ENCODE assay signal across 9 mouse cellular contexts in genomic region chr3:84305722-84306510, GRCm38 (mm10). TPM values are rescaled to one million over a fixed set of nuclear protein-coding genes. Genes with fewer than 3 reads are reported as not detected.
DNase-seq lines count a peak whose midpoint lies in the region; ATAC-seq lines count a peak whose summit lies in the region.
"Had no signal": no experiment of that assay in that cellular context is flagged by ENCODE, and none has a peak within 500 bp of the region (broad histone marks: within the 10 kb centered on the region; RNA-seq: fewer than 3 reads in every experiment).

No protein-coding gene starts in this region.

- H3K9me3 ChIP-seq in kidney, embryonic 16.5 days (ENCODE audit: low read length), result no peaks in the 10 kb centered on the region
- no peaks in the 10 kb centered on the region for H3K9me3 ChIP-seq in embryonic facial prominence, embryonic 15.5 days (replicated peaks)
- no peaks in the 10 kb centered on the region for H3K9me3 ChIP-seq in hindbrain, embryonic 12.5 days (replicated peaks)
- H3K9me3 ChIP-seq in midbrain, embryonic 13.5 days, result no peaks in the 10 kb centered on the region

- no peaks in the 10 kb centered on the region for H3K36me3 ChIP-seq in kidney, embryonic 16.5 days (ENCODE audit: insufficient read depth, low read length)
- H3K36me3 ChIP-seq in embryonic facial prominence, embryonic 15.5 days, result no peaks in the 10 kb centered on the region
- no peaks in the 10 kb centered on the region for H3K36me3 ChIP-seq in hindbrain, embryonic 12.5 days
- no peaks in the 10 kb centered on the region for H3K36me3 ChIP-seq in midbrain, embryonic 13.5 days

- H3K27me3 ChIP-seq in kidney, embryonic 16.5 days (ENCODE audit: insufficient read depth, low read length), result peaks cover 27% of the 10 kb centered on the region
- peaks cover 39% of the 10 kb centered on the region for H3K27me3 ChIP-seq in embryonic facial prominence, embryonic 15.5 days
- peaks cover 3% of the 10 kb centered on the region; the same call in 1 of the 2 replicates for H3K27me3 ChIP-seq in hindbrain, embryonic 12.5 days
- H3K27me3 ChIP-seq in midbrain, embryonic 13.5 days, result no peaks in the 10 kb centered on the region

- 54% methylated on average over 15 of the region's 15 CpGs for WGBS in kidney, embryonic 16.5 days
- 43% methylated on average over 15 of the region's 15 CpGs for WGBS in embryonic facial prominence, embryonic 15.5 days
- 28% methylated on average over 15 of the region's 15 CpGs for whole genome bisulfite sequencing in hindbrain, embryonic 12.5 days
- WGBS in midbrain, embryonic 13.5 days, result 15% methylated on average over 15 of the region's 15 CpGs

- no peak for ATAC-seq in kidney, embryonic 16.5 days (ENCODE audit: low FRiP score, low TSS enrichment)
- no peak for ATAC-seq in embryonic facial prominence, embryonic 15.5 days (ENCODE audit: insufficient number of reproducible peaks, low FRiP score, low TSS enrichment, low read depth)
- peak; percentile 14 for ATAC-seq in hindbrain, embryonic 12.5 days (ENCODE audit: low FRiP score)
- ATAC-seq in midbrain, embryonic 13.5 days, result peak; percentile 5

- H3K27ac ChIP-seq in kidney, embryonic 16.5 days (ENCODE audit: low read length), result no peak overlapping the region
- H3K27ac ChIP-seq in embryonic facial prominence, embryonic 15.5 days (replicated peaks), result no peak overlapping the region
- peak overlapping the region; percentile 89 for H3K27ac ChIP-seq in hindbrain, embryonic 12.5 days
- H3K27ac ChIP-seq in midbrain, embryonic 13.5 days, result peak overlapping the region; percentile 94
- H3K27ac ChIP-seq: liver, embryonic 14.5 days had no signal

- DNase-seq in kidney, adult 8-10 months, result no peak
- DNase-seq in Muller cell, postnatal 12 days (ENCODE audit: inconsistent ontology term), result no peak
- DNase-seq in ovary, adult 18-20 months (ENCODE audit: low spot score), result no peak
- no peak for DNase-seq in thymus, postnatal 4 days

- H3K9ac ChIP-seq in kidney, embryonic 16.5 days (replicated peaks; ENCODE audit: low read length), result no peak overlapping the region
- H3K9ac ChIP-seq in embryonic facial prominence, embryonic 15.5 days, result no peak overlapping the region
- 0 out of 2 replicates have a peak overlapping the region, but pooled peaks have one; percentile 67 for H3K9ac ChIP-seq in hindbrain, embryonic 12.5 days
- H3K9ac ChIP-seq in midbrain, embryonic 13.5 days (replicated peaks), result 0 out of 2 replicates have a peak overlapping the region, but pooled peaks have one; percentile 74
- H3K9ac ChIP-seq: liver, embryonic 14.5 days had no signal

- peaks cover 15% of the 10 kb centered on the region for H3K4me1 ChIP-seq in kidney, embryonic 16.5 days (ENCODE audit: insufficient read depth, low read length)
- peaks cover 18% of the 10 kb centered on the region for H3K4me1 ChIP-seq in embryonic facial prominence, embryonic 15.5 days
- peaks cover 46% of the 10 kb centered on the region for H3K4me1 ChIP-seq in hindbrain, embryonic 12.5 days
- H3K4me1 ChIP-seq in midbrain, embryonic 13.5 days (replicated peaks), result peaks cover 51% of the 10 kb centered on the region

- H3K4me3 ChIP-seq in kidney, embryonic 16.5 days (ENCODE audit: low read length), result no peak overlapping the region
- 0 out of 2 replicates have a peak overlapping the region, but pooled peaks have one; percentile 41 for H3K4me3 ChIP-seq in embryonic facial prominence, embryonic 15.5 days (replicated peaks)
- H3K4me3 ChIP-seq in hindbrain, embryonic 12.5 days, result peak overlapping the region; percentile 44; the same call in 1 of the 2 replicates
- H3K4me3 ChIP-seq in midbrain, embryonic 13.5 days (replicated peaks), result peak overlapping the region; percentile 50

- H3K4me2 ChIP-seq in kidney, embryonic 16.5 days (replicated peaks; ENCODE audit: low read depth, low read length), result peak overlapping the region; percentile 65; the same call in 1 of the 2 replicates
- H3K4me2 ChIP-seq in embryonic facial prominence, embryonic 15.5 days (replicated peaks), result no peak overlapping the region
- peak overlapping the region; percentile 60 for H3K4me2 ChIP-seq in hindbrain, embryonic 12.5 days (replicated peaks)
- H3K4me2 ChIP-seq in midbrain, embryonic 13.5 days (replicated peaks), result peak overlapping the region; percentile 81

RNA-seq across cellular contexts. Expression of gene Trim2, which starts 0.8 kb away (rescaled TPM):
- 25.5 and 28.3 TPM in 2 replicates for polyA plus RNA-seq in kidney, embryonic 16.5 days (2015; fragmentation: Nextera tagmentation; extraction: Ambion mirVana)
- 29.5 and 31.0 TPM in 2 replicates for polyA plus RNA-seq in embryonic facial prominence, embryonic 15.5 days (2015; fragmentation: Nextera tagmentation; extraction: Ambion mirVana)
- 121 and 125 TPM in 2 replicates for polyA plus RNA-seq in hindbrain, embryonic 12.5 days (2016; fragmentation: Nextera tagmentation; extraction: Ambion mirVana)
- 165 and 177 TPM in 2 replicates for polyA plus RNA-seq in midbrain, embryonic 13.5 days (2015; fragmentation: Nextera tagmentation; extraction: Ambion mirVana)

Comparison
In these comparisons a context has a peak if more than half of its experiments do, and no peak if none do; other contexts are left out.
1. ATAC-seq: peak in hindbrain, embryonic 12.5 days (single experiment) and midbrain, embryonic 13.5 days (single experiment); none in kidney, embryonic 16.5 days (single experiment) and embryonic facial prominence, embryonic 15.5 days (single experiment).
2. H3K27ac ChIP-seq: peak in hindbrain, embryonic 12.5 days (single experiment) and midbrain, embryonic 13.5 days (single experiment); none in kidney, embryonic 16.5 days (single experiment) and embryonic facial prominence, embryonic 15.5 days (single experiment).
3. H3K9ac ChIP-seq: peak in hindbrain, embryonic 12.5 days (single experiment) and midbrain, embryonic 13.5 days (single experiment); none in kidney, embryonic 16.5 days (single experiment) and embryonic facial prominence, embryonic 15.5 days (single experiment).